Mouse (Mus musculus) kidney, embryonic 14.5 days (tissue): ENCODE measurements around the gene Gmeb1. TPM values are rescaled to one million over a fixed set of nuclear protein-coding genes. Genes with fewer than 3 reads are reported as not detected.
"Not testable (repeated sequence)": the region's sequence is repeated elsewhere in the genome, so short reads cannot be mapped to it uniquely, and the experiment has no call there.

Source experiments
- ATAC-seq: fragments of 200-750 bp; cut with Nextera tagmentation; 2 replicates; pipeline ENCODE4 v1.8.0; 2017; ENCODE audit warnings: moderate number of reproducible peaks, mild to moderate bottlenecking, moderate TSS enrichment, moderate library complexity; ENCODE audit not compliant: low FRiP score, low TSS enrichment
- H3K27ac ChIP-seq: fragments of 300-500 bp; sonication (generic); 2 replicates; pipeline ENCODE4 v1.5.1; 2014; ENCODE audit warnings: low read depth, mild to moderate bottlenecking, low read length, moderate library complexity, mixed read lengths
- H3K27me3 ChIP-seq: fragments of 300-500 bp; sonication (generic); 2 replicates; pipeline ENCODE4 v1.6.1; 2014; ENCODE audit warnings: mild to moderate bottlenecking, low read length; ENCODE audit not compliant: control insufficient read depth, insufficient read depth
- H3K36me3 ChIP-seq: fragments of 300-500 bp; sonication (generic); 2 replicates; pipeline ENCODE4 v1.6.1; 2014; ENCODE audit warnings: low read length, mixed read lengths; ENCODE audit not compliant: control insufficient read depth, insufficient read depth
- H3K4me1 ChIP-seq: fragments of 300-500 bp; sonication (generic); 2 replicates; pipeline ENCODE4 v1.6.1; 2014; ENCODE audit warnings: low read length, mixed read lengths; ENCODE audit not compliant: control insufficient read depth, insufficient read depth
- H3K4me2 ChIP-seq: fragments of 300-500 bp; sonication (generic); replicated peaks from 2 replicates; pipeline ENCODE4 v1.6.1; 2014; ENCODE audit warnings: low read depth, mild to moderate bottlenecking, low read length
- H3K4me3 ChIP-seq: fragments of 300-500 bp; sonication (generic); 2 replicates; pipeline ENCODE4 v1.5.1; 2014; ENCODE audit warnings: mild to moderate bottlenecking, low read length
- H3K9ac ChIP-seq: fragments of 300-500 bp; sonication (generic); 2 replicates; pipeline ENCODE4 v1.6.1; 2014; ENCODE audit warnings: low read depth, mild to moderate bottlenecking, low read length, moderate library complexity
- H3K9me3 ChIP-seq: fragments of 300-500 bp; sonication (generic); 2 replicates; pipeline ENCODE4 v1.6.1; 2016; ENCODE audit warnings: low read length; ENCODE audit not compliant: control insufficient read depth
- WGBS: fragments of 180-500 bp; shearing (Covaris S2); extraction: QIAGEN DNeasy Blood & Tissue Kit; methylation state at CpG from one replicate; pipeline ENCODE4 v1.1.7; 2014; 5-methylcytosine and 5-hydroxymethylcytosine counted together
- polyA plus RNA-seq: library from polyadenylated mRNA; unstranded; fragments of >200 nt; fragmentation: Nextera tagmentation; extraction: Ambion mirVana; gene quantifications from 2 replicates; pipeline ENCODE4 v1.2.1, GENCODE M21; 2014

Gmeb1 gene
- polyA plus RNA-seq, 1 experiment from 2014 or later = 41.0 TPM

- H3K36me3 ChIP-seq = peaks cover 42% of the 10 kb centered on the region
- H3K4me3 ChIP-seq, H3K9ac ChIP-seq, H3K9me3 ChIP-seq, H3K27me3 ChIP-seq, ATAC-seq, H3K27ac ChIP-seq, H3K4me2 ChIP-seq, H3K4me1 ChIP-seq: not testable (repeated sequence)
- WGBS = 92% methylated on average over 3 of the region's 5 CpGs
Measured at GRCm38 (mm10) chr4:132288840-132289239, 27.4 kb upstream of the Gmeb1 start.

- no peaks in the 10 kb centered on the region for H3K9me3 ChIP-seq
- WGBS = 83% methylated on average over 3 of the region's 3 CpGs
- no peak for ATAC-seq
- H3K4me1 ChIP-seq = peaks cover 8% of the 10 kb centered on the region; the same call in 1 of the 2 replicates
- no peaks in the 10 kb centered on the region for H3K27me3 ChIP-seq
- H3K4me2 ChIP-seq = no peak overlapping the region
- H3K36me3 ChIP-seq = no peaks in the 10 kb centered on the region
- no peak overlapping the region for H3K9ac ChIP-seq
- H3K27ac ChIP-seq = no peak overlapping the region
- no peak overlapping the region for H3K4me3 ChIP-seq
Measured at GRCm38 (mm10) chr4:132275949-132276348, 14.5 kb upstream of the Gmeb1 start.

- Histone ChIP-seq H3K27me3 (no peaks in the 10 kb centered on the region), H3K4me2 (peak within 1 kb of the TSS; percentile 73), H3K27ac (peak within 1 kb of the TSS; percentile 82), H3K36me3 (no peaks in the 10 kb centered on the region), H3K9me3 (no peaks in the 10 kb centered on the region), H3K4me1 (peaks cover 13% of the 10 kb centered on the region; the same call in 1 of the 2 replicates), H3K4me3 (peak within 1 kb of the TSS; percentile 69), H3K9ac (peak within 1 kb of the TSS; percentile 80)
- under 1% methylated on average over 48 of the region's 48 CpGs for WGBS
- peak; percentile 83 for ATAC-seq
Measured at GRCm38 (mm10) chr4:132274156-132274862, 12.9 kb upstream of the Gmeb1 start, which contains the start of gene Taf12. Gene Taf12, plus strand, starts transcription at chr4:132274375.

GRCm38 (mm10) chr4:132273166-132273565 is 11.8 kb upstream of the Gmeb1 start:
- peak overlapping the region; percentile 69 for H3K4me3 ChIP-seq

GRCm38 (mm10) chr4:132269740-132270560 is 8.5 kb upstream of the Gmeb1 start:
- ATAC-seq = peak; percentile 80
- Histone ChIP-seq H3K4me2 (peak overlapping the region; percentile 35), H3K4me1 (peaks cover 13% of the 10 kb centered on the region; the same call in 1 of the 2 replicates), H3K27me3 (no peaks in the 10 kb centered on the region), H3K27ac (peak overlapping the region; percentile 97), H3K9me3 (no peaks in the 10 kb centered on the region), H3K9ac (peak overlapping the region; percentile 65), H3K36me3 (no peaks in the 10 kb centered on the region), H3K4me3 (peak overlapping the region; percentile 23)
- under 1% methylated on average over 35 of the region's 35 CpGs for WGBS

More at GRCm38 (mm10) chr4:132273166-132273565, 11.8 kb upstream of the Gmeb1 start:
- Histone ChIP-seq H3K9ac (peak overlapping the region; percentile 80; the same call in 1 of the 2 replicates), H3K27ac (no peak overlapping the region), H3K9me3 (no peaks in the 10 kb centered on the region), H3K27me3 (no peaks in the 10 kb centered on the region), H3K4me1 (peaks cover 13% of the 10 kb centered on the region; the same call in 1 of the 2 replicates), H3K36me3 (no peaks in the 10 kb centered on the region), H3K4me2 (peak overlapping the region; percentile 73)
- 57% methylated on average over 2 of the region's 2 CpGs for WGBS
- no peak for ATAC-seq

GRCm38 (mm10) chr4:132268871-132269739 is 7.7 kb upstream of the Gmeb1 start:
- WGBS = 8% methylated on average over 6 of the region's 6 CpGs
- Histone ChIP-seq H3K9ac (no peak overlapping the region), H3K4me1 (peaks cover 13% of the 10 kb centered on the region; the same call in 1 of the 2 replicates), H3K27ac (peak overlapping the region; percentile 37; the same call in 1 of the 2 replicates), H3K27me3 (no peaks in the 10 kb centered on the region), H3K9me3 (no peaks in the 10 kb centered on the region), H3K4me3 (no peak overlapping the region), H3K4me2 (no peak overlapping the region), H3K36me3 (no peaks in the 10 kb centered on the region)
- no peak for ATAC-seq

- H3K27ac ChIP-seq = no peak overlapping the region
- WGBS = 84% methylated on average over 3 of the region's 3 CpGs
- H3K9me3 ChIP-seq = no peaks in the 10 kb centered on the region
- no peaks in the 10 kb centered on the region for H3K36me3 ChIP-seq
- no peaks in the 10 kb centered on the region for H3K27me3 ChIP-seq
- H3K4me2 ChIP-seq = no peak overlapping the region
- H3K4me1 ChIP-seq = peaks cover 8% of the 10 kb centered on the region; the same call in 1 of the 2 replicates
- ATAC-seq = no peak
- no peak overlapping the region for H3K4me3 ChIP-seq
- no peak overlapping the region for H3K9ac ChIP-seq
Measured at GRCm38 (mm10) chr4:132266835-132267349, 5.5 kb upstream of the Gmeb1 start.

- ATAC-seq = no peak
- WGBS = 90% methylated on average over 7 of the region's 7 CpGs
- H3K4me1 ChIP-seq = peaks cover 10% of the 10 kb centered on the region
Measured at GRCm38 (mm10) chr4:132263313-132263712, 1.9 kb upstream of the Gmeb1 start.

More at GRCm38 (mm10) chr4:132263313-132263712, 1.9 kb upstream of the Gmeb1 start:
- no peak overlapping the region for H3K4me2 ChIP-seq
- H3K36me3 ChIP-seq = no peaks in the 10 kb centered on the region
- no peak overlapping the region for H3K27ac ChIP-seq
- no peaks in the 10 kb centered on the region for H3K27me3 ChIP-seq
- no peak overlapping the region for H3K9ac ChIP-seq
- H3K4me3 ChIP-seq = no peak overlapping the region
- no peaks in the 10 kb centered on the region for H3K9me3 ChIP-seq
